Mouse (Mus musculus): Measurements from ENCODE around the gene Dpy19l1.

Dpy19l1 gene

DNA sequence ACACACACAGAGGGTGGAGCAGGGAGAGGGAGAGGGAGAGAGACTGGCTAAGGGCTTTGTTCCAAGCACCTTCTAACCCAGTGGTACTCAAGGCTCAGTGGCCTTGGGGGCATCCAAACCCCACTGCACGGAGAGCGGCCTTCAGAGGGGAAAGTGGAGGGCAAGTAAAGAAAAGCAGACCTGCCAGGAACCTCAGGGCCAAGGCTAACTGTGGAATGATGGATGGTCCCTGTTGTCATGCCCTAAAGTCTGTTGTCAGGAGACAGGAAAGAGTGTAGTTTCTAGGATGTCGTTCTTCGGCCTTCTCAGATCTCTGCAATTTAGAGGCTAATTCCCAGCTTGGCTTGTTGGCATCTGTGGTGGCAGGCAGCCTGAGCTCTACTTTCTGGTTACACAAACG lies 32.8 kb downstream of the Dpy19l1 start:
- DNase-seq (ENCODE audit: low spot score) = peak; percentile 22

DNA sequence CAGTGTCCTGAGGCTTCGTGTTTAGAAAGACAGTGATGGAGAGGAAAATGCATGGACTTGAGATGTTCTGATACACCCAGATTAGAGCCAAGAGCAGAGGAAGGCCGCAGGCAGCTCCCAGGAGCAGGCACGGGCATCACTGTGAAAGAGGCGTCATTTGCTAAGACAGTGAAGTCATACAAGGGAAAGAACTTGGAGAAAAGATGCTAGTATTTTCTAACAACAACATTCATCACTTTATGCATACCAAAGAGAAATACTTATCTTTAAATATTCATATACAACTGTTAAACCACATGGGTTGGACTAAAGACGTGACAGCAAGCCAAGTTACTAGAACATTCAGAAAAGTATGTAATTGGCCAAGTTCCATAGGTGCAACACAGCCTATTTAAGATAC lies 35.8 kb downstream of the Dpy19l1 start:
- no peak for DNase-seq (ENCODE audit: low spot score)

DNA sequence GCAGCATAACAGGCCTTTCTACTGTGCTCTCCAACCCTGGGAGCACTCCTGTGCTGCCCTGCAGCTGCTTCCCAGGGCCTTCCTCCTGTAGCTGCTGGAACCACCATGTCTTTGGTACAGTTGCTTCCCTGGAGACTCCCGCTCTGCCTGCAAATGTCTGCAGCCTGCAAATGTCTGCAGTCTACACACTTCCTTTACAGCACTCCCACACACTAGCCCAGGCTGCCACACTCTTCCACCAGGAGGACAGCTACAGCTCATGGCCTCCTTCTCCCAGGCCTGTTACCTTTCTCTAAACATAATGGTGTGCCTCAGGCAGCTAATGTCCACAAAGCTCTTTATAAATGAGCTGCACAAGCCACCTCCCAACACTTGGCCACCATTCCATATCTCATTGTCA lies 36.3 kb downstream of the Dpy19l1 start:
- DNase-seq (ENCODE audit: low spot score) = no peak

DNA sequence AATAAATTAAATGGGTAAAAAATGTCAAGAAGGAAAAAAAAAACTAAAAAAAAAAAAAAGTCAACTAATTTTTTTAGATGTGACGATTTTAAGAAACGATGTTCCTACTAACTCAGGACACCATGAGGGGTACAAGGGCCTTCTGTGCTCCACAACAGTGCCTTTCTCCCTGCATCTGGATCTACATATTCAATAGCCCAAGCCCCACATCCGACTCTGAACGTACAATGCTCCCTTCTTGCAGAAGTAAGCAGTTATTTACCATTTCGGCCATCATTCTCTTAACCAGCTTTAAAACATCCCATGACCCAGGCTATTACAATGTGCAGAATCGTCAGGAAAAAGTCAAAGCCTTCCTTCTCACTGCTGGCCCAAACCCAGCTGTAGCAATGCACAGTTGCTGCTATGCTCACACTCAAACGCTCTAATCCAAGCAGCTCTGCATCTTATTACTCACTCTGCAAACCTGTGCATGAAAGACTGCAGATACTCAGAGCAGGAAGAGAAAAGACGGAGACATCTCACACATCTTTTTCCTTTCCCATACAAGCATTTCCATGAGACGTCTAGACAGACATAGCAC lies 41.5 kb downstream of the Dpy19l1 start:
- no peak for DNase-seq (ENCODE audit: low spot score)

DNA sequence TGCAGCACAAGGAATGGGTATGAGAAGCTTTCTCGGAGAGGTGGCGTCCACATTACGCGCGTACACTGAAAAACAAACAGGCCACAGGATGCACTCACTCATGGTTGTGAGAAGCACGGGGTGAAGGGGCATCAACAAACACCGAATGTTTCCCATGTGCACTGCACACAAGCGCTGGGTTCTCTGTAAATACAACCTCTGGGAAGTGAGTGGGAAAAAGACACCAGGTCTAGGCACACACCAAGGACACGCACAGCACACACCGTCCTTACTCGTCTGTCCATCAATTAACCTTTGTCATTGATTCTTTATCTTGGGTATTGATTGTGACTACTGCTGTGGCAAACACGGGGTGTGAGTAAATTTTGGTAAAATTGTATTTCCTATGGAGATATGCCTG lies 49.1 kb downstream of the Dpy19l1 start:
- DNase-seq (ENCODE audit: low spot score) = no peak

DNA sequence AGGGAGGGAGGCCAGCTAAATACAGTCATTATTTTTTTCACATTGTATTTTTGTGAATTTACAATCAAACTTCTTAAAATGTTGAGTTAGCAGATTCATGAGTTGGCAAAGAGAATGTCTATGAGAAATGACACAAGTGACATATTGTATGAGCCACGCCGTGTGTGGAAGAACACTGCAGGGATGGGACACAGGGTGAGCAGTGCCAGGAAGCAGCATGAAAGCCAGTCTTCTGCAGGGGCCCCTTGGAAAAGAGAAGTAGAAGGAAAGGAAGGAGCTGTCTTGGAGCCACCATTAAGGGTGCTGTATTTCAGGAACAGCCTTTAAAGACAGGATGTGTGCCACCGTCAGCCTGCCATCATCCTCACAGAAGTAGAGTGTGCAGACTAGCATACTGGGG lies 52.0 kb downstream of the Dpy19l1 start:
- no peak for DNase-seq (ENCODE audit: low spot score)

DNA sequence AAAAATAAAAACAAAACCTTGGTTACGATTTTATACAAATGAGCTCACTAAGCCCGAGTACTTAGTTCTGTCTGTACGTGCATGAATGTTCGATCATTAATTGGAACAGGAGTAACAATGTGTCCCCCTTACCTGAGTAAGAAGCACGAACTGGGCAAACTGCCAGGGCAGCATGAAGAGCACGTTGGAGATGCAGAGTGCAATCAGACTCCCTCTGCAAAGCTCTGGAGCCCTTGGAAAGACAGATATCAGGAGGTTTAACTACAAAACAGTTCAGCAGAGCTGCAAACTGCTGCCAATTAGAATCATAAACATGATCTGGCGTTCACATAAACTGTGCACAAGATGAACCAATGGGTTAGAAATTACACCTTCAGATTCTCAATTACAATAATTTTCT lies 52.4 kb downstream of the Dpy19l1 start:
- DNase-seq (ENCODE audit: low spot score) = no peak

DNA sequence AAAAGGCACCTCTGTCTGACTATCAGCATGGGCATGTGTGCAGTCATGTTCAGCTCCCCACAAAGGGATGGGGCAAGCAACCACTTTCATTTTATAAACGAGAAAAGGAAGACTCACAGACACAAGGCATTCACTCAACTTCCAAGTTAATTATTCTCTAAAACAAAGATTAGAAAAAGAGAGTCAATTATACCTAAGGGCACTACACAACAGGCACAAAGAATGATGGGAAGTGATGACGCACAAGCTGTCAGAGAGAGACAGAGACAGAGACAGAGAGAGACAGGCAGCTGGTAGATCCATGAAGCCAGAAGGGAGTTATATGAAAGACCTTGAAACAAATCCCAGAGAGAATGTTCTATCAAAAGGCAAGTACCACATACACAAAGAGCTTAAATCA lies 68.0 kb downstream of the Dpy19l1 start:
- DNase-seq (ENCODE audit: low spot score) = no peak

DNA sequence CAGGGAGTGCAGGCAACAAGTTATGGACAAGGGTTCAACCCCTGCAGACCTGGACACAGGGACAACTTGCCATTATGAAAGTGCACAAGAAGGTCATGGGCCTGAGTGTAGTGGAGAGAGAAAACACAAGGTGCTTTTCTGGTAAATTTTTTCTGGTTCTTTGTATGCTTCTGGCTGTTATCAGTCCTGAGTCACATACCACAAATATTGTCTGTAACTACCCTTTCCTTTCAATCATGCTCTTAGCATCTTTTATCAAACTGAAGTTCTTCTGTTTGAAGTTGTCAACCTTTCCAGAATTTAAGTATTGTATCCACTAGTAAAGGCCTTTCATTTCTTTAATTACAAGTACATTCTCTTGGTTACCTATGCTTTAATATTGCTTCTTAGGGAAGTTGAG lies 73.2 kb downstream of the Dpy19l1 start:
- no peak for DNase-seq (ENCODE audit: low spot score)

DNA sequence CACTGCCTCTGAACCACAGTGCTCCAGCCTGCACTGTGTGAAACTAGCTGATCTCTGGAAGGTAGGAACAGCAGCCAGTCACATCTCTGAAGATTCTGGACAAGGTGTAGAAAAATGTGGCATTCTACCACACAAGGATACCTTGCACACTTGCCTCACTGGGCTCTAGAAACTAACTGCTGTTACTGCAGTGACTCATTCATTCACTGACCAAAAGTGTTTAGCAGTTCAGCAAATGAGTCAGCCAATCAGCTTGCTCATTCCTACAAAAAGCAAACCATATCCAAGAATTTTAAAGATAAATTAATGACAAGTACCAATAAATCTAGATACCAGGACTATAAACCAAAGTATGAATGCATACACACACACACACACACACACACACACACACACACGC lies 77.3 kb downstream of the Dpy19l1 start:
- DNase-seq (ENCODE audit: low spot score) = no peak

DNA sequence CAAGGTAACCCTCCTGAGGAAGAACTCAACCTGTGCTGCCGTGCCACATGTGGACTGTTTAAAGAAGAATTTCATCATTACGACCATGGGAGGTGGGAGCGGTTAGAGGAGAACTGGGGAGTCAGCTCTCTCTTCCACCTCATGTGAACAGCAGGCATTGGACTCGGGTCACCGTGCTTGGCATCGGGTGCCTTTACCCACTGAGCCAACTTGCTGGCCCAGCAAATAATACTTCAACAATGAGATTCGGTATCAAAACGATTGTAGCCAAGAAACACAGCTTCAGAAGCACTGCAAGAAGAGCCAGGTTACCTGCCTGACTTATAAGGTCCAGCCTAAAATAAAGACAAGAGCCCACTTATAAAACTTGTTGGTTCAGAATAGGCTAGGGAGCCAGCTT lies 79.7 kb downstream of the Dpy19l1 start:
- no peak for DNase-seq (ENCODE audit: low spot score)

DNA sequence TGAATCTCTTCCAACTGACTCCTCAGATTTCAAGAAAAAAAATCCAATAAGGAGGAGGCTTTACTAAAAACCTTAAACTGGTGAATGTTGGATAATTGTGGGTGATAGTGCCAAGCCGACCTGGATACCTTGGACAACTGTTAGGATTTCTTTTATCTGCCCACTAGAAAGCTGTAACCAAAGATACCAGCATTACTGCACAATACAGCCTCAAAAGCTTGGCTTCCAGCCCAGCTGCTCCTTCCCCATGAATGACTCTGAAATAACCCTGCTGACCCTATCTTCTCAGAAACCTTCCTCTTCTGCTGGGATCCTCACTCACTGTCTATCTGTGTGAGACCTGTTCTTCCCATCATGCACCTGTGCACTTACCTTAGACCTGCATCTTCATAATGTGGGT lies 81.1 kb downstream of the Dpy19l1 start:
- no peak for DNase-seq (ENCODE audit: low spot score)

DNA sequence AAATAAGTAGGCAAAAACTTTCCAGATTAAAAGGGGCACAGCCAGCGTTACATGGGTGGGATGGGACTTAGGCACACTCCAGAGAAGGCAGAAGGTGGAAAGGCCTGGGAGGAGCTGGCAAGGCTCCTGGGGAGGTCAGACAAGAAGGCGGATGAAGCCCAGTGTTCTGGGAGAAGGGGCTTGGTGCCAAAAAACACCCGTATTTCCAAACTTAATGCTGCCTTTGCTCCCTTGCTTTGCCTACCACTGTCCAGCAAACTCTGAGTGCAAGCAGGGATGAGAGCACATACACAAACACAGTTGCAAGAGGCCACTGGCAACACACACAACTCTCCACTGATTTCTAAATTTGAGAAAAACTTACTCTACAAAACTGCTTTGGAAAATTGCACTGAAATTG lies 81.7 kb downstream of the Dpy19l1 start:
- no peak for DNase-seq (ENCODE audit: low spot score)

DNA sequence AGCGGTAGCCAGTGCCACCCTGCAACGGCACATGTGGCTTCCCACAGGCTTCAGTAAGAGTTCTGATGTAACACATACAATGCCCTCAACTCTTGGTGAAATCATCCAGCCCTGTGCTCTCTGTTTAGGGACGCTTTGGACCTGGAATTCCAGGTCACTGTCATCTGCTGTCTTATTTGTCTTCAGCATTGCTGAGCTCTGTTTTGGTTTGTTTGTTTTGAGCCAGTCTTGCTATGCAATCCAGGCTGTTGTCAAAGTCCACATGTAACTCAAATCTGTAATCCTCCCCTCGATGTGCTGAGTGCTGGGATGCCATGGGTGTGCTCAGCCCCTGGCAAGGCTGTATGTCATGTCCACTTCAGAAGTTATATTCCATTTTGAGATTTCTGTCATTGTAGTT lies 82.8 kb downstream of the Dpy19l1 start:
- no peak for DNase-seq (ENCODE audit: low spot score)

DNA sequence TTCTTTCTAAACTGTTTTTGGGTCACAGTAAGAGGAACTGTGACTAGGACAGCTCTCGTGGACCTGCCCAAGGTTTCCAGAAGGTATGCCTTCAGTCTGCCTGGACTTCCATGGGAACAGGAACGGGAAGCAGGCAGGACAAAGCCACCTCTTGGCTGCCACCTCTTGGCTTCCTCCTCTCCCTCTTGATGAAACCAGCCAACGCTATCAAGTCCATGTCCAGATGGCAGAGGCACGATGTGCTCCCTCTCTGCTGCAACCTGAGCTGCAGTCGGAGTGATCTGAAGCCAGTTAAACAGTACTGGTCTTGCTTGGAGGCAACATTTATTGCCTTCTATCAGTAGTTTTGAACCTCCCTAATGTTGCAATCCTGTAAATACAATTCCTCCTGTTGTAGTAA lies 84.7 kb downstream of the Dpy19l1 start:
- no peak for DNase-seq (ENCODE audit: low spot score)

DNA sequence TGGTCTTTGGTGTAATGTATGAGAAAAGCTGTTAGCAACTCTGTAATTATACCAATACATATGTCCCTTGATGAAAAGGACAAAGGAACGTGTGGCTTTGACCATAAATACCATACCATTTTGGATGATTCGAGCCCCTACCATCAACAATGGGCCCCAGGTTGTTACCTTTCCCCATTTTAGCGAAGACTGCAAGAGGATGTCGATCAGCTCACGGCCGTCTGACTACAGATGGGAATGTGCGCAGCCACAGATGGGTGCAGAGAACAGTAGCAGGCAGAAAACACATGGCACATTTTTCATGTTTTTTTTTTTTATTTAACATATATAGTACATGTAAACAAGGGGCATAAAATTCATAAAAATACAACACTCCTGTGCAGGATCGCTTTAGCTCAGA lies 91.5 kb downstream of the Dpy19l1 start:
- no peak for DNase-seq (ENCODE audit: low spot score)

DNA sequence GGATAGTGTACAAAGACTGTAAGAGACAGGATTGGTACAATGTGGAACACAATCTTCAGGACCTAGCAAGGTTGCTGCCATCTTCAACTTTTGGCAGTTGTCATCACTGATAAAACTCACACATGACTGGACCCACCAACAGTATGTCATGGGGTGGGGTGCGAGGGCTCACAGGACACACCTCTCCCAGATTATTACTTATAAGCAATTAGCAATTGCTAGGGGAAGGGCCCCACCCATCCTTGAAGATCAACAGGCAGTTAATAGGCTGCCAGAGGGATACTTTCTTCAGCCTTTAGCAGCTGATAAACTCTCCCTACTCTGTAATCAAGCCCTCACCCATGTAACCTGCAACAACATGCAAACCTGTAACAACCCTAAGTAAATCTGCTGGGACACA lies 92.5 kb downstream of the Dpy19l1 start:
- DNase-seq (ENCODE audit: low spot score) = no peak

DNA sequence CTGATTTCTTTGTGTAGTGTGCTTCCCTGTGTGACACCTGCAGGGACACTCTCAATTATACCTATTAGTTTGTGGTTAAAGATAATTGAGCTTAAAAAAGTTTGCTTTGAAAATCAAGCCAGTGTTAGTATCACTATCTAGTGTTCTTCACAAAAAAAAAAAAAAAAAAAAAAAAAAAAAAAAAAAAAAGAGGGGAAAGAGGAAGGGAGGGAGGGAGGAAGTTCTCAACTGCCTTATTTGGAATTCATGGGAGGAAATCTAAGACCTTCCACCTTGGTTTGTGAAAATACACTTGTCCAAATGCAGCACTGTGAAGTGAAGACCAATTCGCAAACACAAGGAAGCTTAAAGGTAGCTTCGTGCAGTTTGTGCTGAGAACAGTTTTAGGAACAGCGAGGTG lies 94.9 kb downstream of the Dpy19l1 start:
- no peak for DNase-seq (ENCODE audit: low spot score)

DNA sequence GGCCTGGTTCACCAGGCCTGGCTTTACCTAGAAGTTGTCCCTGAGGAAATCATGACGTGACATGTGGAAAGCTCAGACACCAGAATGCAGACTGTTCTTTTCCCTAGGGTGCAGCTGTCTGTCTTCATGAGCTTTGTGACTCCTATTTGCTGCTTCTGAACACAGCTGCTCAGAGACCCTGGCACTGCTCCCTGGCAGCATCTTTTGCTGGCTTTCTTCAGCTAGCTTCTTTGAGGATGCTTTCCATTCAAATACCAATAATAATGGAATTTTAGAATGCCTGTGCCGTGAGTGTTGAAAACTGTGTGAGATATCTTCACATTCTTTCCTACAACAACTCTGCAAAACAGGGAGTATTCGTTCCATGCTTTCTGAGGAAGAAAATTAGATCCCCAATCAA lies 108.8 kb downstream of the Dpy19l1 start:
- DNase-seq (ENCODE audit: low spot score) = no peak

DNA sequence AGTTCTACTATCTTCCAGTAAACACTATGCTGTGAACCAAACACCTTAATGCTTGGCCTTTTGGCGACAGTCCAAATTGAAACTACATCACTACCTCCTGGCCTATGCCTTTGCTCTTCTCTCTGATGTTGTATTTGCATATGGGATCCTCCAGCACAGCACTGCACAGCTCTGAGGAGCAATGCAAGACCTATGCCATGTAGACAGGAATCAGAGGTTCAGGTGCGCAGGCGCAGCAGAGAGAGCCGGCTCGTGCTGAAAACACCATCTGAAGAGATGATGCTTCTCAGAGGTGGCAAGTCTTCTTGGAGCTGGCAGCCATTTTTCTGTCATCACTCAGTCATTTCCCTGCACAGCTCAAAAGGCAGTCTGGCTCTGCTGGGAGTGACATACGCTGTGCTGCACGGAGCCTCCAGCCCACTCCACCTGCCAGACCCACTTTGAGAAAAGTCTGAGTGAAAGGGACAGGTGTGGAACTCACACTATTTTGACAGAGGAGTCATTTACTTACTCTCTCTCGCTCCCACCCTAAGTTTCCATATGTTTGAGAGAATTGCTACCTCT lies 112.1 kb downstream of the Dpy19l1 start:
- DNase-seq (ENCODE audit: low spot score) = no peak

DNA sequence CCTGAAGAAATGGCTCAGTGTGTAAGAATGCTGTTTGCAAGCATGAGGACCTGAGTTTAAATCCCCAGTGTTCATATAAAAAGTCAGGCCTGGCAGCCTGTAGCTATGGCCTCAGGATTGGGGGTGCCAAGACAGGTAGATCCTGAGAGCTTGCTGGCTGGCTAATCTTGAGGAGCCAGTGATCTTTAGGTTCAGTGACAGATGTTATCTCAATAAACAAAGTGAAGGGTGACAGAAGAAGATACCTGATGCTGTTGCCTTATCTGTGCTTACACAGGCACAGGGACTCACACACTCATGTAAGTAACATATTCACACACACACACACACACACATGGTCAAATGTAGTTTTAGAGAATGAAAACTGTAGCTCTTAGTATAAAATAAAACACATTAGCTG lies 115.7 kb downstream of the Dpy19l1 start:
- no peak for DNase-seq (ENCODE audit: low spot score)

DNA sequence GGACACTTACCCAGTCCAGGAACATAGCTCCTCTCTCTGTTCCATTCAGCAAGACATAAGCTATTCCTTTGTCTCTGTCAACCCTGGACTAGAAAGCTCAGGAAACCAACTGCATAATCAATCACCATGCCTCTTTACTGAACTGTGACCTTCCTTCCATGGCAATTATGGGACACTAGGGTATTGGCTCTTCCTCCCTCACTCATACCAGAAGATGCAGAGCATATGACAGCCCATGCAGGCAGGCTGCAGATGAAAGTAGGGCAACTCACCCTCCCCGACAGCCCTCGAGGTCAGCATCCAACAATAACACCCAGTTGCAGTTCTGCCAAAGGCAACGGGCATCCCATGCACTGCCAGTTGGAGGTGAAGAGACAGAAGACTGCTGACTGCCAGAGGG lies 123.6 kb downstream of the Dpy19l1 start:
- DNase-seq (ENCODE audit: low spot score) = no peak

DNA sequence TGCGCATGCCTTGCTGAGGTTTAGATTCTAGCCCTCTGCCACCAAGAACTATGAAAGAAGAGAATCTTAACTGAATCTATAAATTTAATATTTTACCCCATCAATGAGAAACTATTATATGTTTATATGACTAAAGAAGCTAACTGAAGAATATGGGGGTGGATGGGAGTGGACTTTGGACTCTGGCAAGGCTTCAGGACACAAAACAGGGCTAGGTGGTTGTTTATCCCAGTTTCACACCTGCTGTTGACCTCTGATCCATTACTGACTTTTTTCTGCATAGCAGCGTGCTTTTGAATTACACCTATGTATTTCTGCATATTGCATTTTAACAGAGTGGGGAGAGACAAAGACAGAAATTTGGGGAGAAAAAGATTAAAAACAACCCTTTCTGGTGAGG lies 124.1 kb downstream of the Dpy19l1 start:
- no peak for DNase-seq (ENCODE audit: low spot score)

Measured in ovary, postnatal 36 days (tissue).